Mouse (Mus musculus) bone marrow macrophage, adult 2 months (primary cell): ENCODE measurements around the gene Cidec.

Experiments used
- CTCF ChIP-seq: IDR thresholded peaks from 2 replicates; pipeline ENCODE4 v1.5.1; 2012; ENCODE audit warnings: low read depth, mild to moderate bottlenecking, low read length, moderate library complexity
- POLR2A ChIP-seq: IDR thresholded peaks from 2 replicates; pipeline ENCODE4 v1.6.1; 2012; ENCODE audit warnings: mild to moderate bottlenecking, low read depth, low read length, borderline replicate concordance

- TF ChIP-seq CTCF (no peak), POLR2A (no peak)
Observed at GRCm38 (mm10) chr6:113465602-113466001, 30.0 kb upstream of the Cidec start.
